Mouse (Mus musculus) G1E (cell line): ENCODE measurements at regions not wholly inside any gene's neighbourhood (a gene's known extent, or its start where the extent isn't known, plus 50 kb on each side); places are given as distances from the start of the nearest gene placed in this dataset.

Source experiments
- CTCF ChIP-seq: IDR thresholded peaks from 2 replicates; pipeline ENCODE4 v1.5.1; 2012; ENCODE audit warnings: low read depth, low read length, inconsistent platforms, mixed read lengths
- GATA1 ChIP-seq: IDR thresholded peaks from 2 replicates; pipeline ENCODE4 v1.6.1; 2012; ENCODE audit warnings: borderline replicate concordance, low read length, inconsistent platforms, mixed read lengths
- GATA2 ChIP-seq: IDR thresholded peaks from 2 replicates; pipeline ENCODE4 v1.6.1; 2012; ENCODE audit warnings: low read depth, low read length, inconsistent platforms, borderline replicate concordance
- POLR2AphosphoS5 ChIP-seq: IDR thresholded peaks from 2 replicates; pipeline ENCODE4 v1.6.1; 2012; ENCODE audit warnings: low read depth, low read length, inconsistent platforms; ENCODE audit not compliant: insufficient replicate concordance
- TAL1 ChIP-seq: conservative IDR thresholded peaks from 2 replicates; pipeline ENCODE4 v1.6.1; 2012; ENCODE audit warnings: low read depth, low read length, inconsistent platforms, mixed read lengths

DNA sequence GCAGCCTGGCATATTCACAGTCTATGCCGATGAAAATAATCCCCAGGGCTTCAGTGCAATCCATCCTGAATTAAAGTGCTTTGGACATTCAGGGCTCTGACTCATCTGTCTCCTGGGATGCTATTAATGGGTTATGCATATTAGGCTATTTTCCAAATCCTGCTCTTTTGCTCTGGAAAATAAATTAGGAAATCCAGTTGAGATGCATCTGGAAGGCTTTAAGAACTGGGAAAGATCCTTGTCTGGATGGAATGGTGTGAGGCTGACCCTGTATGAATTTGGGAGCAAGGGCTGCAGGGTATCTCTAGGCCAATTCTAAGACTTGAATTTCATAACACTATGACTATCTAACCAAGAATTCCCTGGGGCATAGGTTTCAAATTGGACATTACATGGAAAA is 234.5 kb upstream of the Prkcq start:
- TF ChIP-seq POLR2AphosphoS5 (no peak), CTCF (no peak), TAL1 (no peak), GATA1 (no peak), GATA2 (no peak)
